Mouse (Mus musculus) layer of hippocampus, postnatal 36 days (tissue): ENCODE measurements around the gene Ndn. TPM values are rescaled to one million over a fixed set of nuclear protein-coding genes. Genes with fewer than 3 reads are reported as not detected.

ENCODE experiments used
- DNase-seq, 2 experiments: peaks; one replicate each; pipeline ENCODE4 v3.0.0; 2022
- total RNA-seq, 2 experiments: library from RNA; stranded (reverse); gene quantifications; 2 replicates each; pipeline ENCODE4 v1.2.3; 2021

The Ndn gene
- total RNA-seq = 100 to 1,000 TPM; 129 to 135 TPM

DNA sequence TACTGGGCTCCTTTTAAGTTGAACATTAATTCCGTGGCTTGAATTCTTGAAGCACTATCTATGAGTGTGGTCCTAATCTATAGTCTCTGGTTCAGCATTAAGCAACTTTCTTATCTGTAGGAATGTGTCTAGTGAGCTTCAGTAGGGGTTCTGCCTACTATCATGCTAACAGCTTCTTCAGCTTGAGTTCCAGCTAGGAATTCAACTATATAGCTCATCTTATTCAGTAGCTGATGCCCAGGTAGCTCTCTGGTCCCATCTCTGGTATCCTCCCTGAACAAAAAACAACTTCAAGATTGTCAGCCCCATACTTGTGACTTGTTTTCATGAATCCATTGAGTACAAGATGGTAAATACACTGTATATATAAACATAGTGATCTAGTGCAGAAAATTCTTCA lies at the start of gene Ndn:
Gene Ndn (plus strand): TSS at position 301 of the 400 bp plus-strand sequence.
- DNase-seq = no peak

DNA sequence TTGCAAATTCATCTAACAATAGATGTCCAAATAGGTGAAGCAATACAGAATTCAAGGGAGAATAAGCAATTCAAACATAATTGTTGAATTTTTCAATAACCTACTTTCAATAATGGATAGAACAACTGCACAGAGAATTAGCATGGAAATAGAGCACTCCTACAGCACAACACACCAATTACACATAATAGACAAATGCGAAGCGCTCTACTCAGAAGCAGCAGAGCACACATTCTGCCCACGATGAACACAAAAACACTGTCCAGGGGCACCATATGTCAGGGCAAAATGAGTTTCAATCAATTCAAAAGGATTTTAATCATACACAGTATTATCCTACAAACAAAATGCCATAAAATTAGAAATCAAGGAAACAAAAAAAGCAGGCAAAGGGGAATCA lies 43.9 kb upstream of the Ndn start:
- DNase-seq = no peak

DNA sequence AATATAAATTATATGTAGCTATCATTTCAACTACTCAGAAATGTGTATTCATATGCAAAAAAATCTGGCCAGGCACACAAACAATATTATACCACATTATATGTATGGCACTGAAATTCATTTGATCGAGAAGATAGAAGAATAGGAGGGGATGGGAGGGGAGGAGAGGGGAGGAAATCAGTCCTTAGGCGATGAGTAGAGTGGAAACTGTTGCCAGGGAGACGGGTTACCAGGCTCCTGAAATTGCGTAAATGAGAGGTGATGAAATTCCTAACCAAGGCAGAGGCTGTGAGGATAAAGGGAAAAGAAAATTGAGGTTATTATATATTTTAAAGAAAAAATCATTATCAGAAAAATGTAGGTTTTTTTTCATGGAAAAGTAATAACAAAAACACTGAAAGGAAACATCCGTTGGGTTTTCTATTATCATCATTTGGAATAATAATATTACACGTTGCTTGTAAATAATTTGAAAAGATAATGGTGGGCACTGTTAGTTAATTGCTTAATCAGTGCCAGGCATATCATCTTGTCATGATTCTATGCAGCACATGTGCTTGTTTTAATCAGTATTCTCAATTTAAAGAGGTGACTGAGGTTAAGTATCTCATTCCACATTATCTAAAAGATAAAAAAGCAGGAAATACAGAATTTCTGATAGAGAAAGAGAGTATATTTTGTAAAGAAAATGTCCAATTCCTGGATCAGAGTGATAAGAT lies 39.3 kb upstream of the Ndn start:
- DNase-seq = peak in 1 of 2 experiments; percentile 1

DNA sequence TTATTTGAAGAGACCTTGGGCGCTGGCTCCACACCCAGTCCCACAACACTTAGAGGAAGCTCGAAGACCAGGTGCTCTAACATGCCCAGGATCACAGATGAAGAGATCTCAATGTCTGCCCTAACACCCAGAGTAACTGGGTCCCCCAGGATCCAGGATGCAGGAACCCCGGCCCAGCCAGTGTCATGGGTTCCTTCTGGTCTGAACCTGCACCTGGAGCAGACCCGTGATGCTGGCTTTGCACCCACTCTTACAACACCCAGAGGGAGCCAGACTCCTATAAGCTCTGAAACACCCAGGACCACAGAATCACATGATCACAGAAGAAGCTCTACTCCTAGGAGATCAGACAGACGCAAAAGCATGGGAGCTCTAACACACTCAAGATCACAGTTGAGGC lies 29.6 kb upstream of the Ndn start:
- no peak for DNase-seq

DNA sequence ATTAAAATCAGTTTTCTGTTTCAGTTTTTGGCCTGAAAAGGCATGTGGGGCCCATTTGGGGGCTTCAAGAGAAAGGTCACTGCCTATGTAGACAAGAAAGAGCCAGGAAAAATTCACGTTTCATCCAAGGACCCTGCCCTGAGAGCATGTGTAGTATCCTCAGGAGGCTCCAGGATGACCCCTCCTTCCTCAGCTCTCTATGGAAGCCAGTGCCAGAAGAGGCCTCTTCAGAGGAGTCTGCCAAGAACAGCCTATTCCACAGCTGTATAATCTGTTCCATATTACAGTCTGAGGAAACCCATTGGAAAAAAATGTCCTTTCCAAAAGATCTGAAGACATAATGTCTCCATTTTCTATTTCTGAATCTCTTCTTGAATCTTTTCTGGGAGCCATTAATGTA lies 958 bp upstream of the Ndn start:
- no peak for DNase-seq

DNA sequence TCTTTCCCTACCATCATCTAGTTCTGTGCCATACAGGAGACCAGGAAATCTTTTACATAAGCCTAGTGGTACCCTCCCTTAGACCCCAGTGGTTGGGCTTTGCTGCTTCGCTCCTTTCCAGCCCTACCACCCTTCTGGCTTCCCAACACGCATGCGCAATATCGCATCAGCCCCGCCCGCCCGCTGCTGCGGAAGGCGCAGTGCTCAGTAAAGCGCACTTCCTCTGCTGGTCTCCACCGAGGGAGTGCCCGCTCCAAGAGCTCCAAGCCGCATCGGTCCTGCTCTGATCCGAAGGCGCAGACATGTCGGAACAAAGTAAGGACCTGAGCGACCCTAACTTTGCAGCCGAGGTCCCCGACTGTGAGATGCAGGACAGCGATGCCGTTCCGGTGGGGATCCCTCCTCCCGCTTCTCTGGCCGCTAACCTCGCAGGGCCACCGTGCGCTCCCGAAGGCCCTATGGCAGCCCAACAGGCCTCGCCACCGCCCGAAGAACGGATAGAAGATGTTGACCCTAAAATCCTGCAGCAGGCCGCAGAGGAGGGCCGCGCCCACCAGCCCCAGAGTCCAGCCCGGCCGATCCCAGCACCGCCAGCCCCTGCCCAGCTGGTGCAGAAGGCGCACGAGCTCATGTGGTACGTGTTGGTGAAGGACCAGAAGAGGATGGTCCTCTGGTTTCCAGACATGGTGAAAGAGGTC lies 1.9 kb downstream of the Ndn start:
- DNase-seq = peak; percentile 79 to 80

DNA sequence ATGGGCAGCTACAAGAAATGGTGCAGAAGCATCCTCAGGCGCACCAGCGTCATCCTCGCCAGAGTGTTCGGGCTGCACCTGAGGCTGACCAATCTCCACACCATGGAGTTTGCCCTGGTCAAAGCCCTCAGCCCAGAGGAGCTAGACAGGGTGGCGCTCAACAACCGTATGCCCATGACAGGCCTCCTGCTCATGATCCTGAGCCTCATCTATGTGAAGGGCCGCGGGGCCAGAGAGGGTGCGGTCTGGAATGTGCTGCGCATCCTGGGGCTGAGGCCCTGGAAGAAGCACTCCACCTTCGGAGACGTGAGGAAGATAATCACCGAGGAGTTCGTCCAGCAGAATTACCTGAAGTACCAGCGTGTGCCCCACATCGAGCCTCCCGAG lies 2.4 kb downstream of the Ndn start:
- DNase-seq = peak; percentile 1 to 5

DNA sequence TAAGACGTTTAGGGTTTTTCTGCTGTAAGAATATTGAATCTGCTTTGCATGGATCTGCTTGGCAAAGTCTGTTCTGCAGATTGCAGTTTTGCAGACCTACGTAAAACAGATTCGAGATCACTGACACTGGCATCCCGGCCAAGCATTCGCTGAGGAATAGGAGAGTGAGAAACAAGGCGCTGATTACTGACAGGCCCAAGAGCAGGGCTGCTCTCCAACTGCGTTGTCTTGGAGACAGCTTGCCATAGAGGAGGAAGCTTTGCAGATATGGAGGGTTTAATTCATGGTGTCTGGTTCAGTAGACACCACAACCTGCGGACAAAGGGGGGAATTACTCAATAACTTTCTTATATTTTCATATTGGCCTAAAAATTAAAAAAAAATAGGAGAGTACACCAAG lies 4.9 kb downstream of the Ndn start:
- DNase-seq = peak in 1 of 2 experiments; percentile 4

DNA sequence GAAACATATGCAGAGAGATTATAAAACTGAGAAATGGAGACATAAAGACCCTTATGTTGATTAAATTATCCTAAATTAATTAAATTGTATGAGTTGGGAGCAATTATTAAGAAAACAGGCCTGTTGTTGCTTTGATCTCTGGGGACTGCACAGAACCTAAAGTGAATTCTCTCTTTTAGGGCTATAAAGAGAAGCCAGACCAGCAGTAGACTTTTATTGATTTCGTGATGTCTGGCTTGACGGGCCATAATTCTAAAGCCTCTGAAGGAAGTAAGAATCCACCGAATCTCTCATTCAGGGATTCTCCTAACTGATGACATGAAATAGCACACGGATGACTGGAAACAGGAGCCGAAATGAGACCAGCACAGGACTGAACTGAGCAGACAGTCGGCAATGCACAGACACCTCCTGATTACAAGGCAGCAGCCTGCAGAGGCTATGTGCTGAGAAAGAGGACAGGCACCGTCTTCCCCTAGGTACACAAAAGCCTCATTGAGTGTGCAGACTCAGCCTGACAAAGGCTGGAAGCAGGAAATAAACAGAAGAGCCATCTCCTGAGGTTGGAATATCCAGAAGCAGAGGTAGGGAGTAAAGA lies 18.8 kb downstream of the Ndn start:
- no peak for DNase-seq

DNA sequence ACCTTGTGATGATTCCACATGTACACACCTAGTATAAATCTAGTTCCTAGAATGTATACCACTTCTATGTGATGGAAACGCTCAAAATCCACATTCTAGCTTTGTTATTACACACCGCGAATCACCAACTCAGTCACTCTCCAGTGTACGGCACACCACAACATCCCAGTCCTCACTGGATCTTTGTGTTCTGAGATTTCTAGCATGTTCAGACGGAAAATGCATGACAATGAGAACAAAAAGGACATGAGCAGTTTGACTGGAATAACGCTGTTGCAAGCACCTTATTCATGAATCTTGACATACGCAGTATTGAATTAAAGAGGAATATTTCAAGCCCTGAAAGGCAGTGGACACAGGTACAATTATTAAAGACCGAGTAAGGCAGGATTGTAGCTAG lies 20.4 kb downstream of the Ndn start:
- no peak for DNase-seq

DNA sequence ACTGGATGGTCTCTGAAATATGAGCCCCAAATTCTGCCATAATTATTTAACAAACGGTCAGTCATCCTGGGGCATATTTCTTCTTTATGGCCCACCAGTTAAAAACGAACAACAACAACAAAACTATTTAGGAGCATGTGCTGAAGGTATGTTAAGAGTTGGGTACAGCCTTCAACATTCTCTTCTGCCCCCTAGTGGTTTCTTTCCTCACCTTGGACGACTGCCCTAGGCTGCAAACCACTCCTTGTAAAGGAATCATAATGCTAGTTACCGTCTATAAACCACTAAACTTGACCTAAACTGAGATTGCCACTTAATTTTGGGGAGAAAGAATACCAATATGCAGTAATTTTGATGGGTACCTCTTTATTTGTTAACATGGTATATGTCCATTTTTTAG lies 29.3 kb downstream of the Ndn start:
- no peak for DNase-seq

DNA sequence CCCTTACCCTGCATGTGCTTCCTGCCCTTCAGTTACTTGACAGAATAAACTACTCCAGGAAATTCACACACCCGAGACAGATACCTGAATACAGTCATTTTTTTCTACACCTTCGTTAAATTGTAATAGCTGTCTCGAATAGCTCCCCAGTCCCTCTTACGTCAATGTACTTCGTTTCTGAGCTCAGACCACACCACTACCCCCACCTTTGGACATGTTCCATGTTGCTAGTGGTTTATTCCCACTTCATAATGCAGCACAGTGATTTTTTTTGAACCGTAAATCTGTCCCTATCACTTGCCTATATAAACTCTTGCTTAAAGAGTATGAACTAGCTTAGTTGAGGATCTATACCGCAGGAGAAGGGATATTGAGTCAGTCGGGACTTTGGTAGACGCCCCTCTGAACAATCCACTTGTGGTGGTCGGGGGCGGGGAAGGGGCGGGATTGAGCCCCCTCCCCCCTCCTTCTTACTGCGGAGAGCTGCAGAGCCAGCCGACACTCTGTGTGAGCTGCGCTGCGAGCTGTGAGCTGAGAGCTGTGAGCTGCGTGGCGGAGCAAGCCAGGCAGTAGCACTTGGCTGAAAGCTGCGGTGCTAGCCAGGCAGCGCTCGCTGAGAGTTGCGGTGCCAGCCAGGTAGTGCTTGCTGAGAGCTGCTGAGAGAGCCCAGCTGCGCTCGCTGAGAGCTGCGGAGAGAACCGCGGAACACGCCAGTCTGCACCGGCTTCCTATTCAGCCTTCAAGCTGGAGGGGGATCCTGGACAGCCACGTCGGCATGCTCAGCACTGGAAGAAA lies 30.3 kb downstream of the Ndn start, which contains the start of gene Magel2:
Gene Magel2 (plus strand): TSS at position 501 of the 795 bp plus-strand sequence.
- peak in 1 of 2 experiments; percentile 12 for DNase-seq

DNA sequence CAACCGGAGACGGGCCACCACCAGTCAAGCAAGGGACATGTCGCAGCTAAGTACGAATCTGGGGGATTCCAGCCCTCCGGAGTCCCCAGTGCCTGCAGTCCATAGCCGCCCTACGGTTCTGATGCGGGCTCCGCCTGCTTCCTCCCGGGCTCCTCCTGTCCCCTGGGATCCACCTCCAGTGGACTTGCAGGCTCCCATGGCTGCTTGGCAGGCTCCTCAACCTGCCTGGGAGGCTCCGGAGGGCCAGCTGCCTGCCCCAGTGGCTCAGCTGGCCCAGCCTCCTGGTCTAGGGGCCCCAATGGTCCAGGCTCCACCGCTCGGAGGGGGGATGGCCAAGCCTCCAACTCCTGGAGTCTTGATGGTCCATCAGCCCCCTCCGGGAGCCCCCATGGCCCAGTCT lies 30.9 kb downstream of the Ndn start:
- DNase-seq = no peak

DNA sequence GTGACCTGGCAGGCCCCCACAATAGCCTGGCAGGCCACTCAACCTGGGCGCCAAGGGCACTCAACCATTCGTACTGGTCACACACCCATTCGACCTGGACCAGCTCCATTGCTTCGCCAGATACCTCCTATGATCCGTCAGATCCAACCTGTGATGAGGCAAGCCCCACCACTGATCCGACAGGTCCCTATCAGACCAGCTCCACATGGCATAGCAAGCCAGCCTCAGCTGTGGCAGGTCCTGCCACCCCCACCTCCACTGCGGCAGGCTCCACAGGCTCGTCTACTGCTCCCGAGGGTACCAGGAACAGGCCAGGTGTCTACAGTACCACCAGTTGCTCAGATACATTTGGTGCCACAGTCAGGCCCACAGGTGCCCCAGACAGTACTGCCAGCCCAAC lies 32.2 kb downstream of the Ndn start:
- no peak for DNase-seq

DNA sequence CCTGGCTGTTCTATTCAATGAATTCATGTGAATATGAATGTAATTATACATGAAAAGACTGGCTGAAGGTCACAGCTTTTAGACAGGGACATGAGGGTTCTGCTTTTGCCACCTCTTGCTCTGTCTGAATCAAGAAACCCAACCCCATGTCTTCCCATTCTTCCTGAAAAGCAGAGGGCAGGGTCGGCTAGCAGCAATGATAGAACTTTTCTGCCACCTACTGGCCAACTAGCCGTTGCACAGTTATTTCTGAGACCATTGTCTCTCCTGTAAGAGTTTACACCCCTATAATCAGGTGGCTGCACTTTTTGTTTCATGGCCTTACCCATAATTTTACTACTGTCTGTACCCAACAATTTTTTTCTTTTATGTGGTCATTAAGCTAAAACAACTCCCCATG lies 36.0 kb downstream of the Ndn start:
- peak in 1 of 2 experiments; percentile 15 for DNase-seq

DNA sequence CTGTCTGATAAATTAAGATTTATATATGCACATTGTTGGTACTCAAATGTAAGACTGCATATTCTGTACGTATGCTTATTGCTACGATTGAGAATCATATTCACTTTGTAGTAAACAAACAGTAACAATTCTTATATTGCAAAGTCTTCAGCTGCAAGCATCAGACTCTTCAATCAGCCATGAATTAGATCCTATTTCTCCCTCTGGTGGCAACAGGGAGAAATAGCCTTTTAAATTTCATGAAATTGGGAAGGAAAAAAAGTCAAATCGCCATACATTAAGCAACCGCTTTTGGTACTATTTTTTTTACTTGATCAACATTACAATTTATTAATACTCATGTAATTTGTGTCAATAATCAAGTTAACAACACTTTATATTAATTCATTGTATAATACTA lies 41.9 kb downstream of the Ndn start:
- no peak for DNase-seq

DNA sequence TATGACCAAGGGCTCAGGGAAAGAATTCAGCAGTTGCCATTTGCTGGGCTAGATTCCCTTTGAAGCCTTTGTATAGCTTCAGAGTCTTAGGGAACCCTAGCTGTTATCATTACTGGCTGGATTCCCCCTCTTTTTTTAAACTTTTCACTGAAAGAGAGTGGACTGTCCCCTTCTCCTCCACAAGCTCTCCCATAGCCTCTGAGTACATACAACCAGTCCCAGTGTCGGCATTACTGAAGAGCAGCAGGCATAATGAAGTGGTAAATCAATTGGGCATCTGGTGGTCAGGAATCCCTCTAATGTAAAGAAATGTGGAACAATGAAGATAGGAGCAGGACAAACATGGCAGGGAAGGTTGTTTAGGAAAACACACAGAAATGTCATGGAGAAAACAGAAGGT lies 45.8 kb downstream of the Ndn start:
- DNase-seq = no peak

Other genes with a start within 250 kb of the Ndn start
- gene Magel2, start 30.4 kb downstream of the Ndn start, total RNA-seq = 1 to 10 TPM; 1.4 to 1.5 TPM
- 1 to 10 TPM; 1.3 to 1.5 TPM for gene Mkrn3, start 73.6 kb downstream of the Ndn start, total RNA-seq
- gene Peg12, start 117.9 kb downstream of the Ndn start, total RNA-seq = under 1 TPM; 0.42 to 0.56 TPM